Mouse (Mus musculus): ENCODE results near the gene Hnf4a. TPM values are rescaled to one million over a fixed set of nuclear protein-coding genes. Genes with fewer than 3 reads are reported as not detected.
"Not testable (repeated sequence)": the region's sequence is repeated elsewhere in the genome, so short reads cannot be mapped to it uniquely, and the experiment has no call there.

The Hnf4a gene
- polyA plus RNA-seq (2012), result 0.01 and 0.06 TPM in 2 replicates

GRCm38 (mm10) chr2:163506300-163507004 lies at the start of gene Hnf4a:
Hnf4a (plus strand) TSS chr2:163506808.
- Histone ChIP-seq H3K36me3 (ENCODE audit: control insufficient read depth) (no peaks in the 10 kb centered on the region), H3K4me3 (replicated peaks) (peak within 1 kb of the TSS; percentile 46), H3K4me1 (ENCODE audit: control insufficient read depth) (no peaks in the 10 kb centered on the region), H3K27me3 (ENCODE audit: control insufficient read depth) (no peaks in the 10 kb centered on the region), H3K9me3 (ENCODE audit: control insufficient read depth, low read length) (no peaks in the 10 kb centered on the region)
- TF ChIP-seq GATA1 (IDR thresholded peaks at IDR 0.05; ENCODE audit: low read length), result no peak
- no peak for TF ChIP-seq TAL1 (IDR thresholded peaks at IDR 0.05; ENCODE audit: low read length)

- H3K4me3 ChIP-seq (replicated peaks), result no peak overlapping the region
- TF ChIP-seq GATA1 (IDR thresholded peaks at IDR 0.05; ENCODE audit: low read length) (no peak), TAL1 (IDR thresholded peaks at IDR 0.05; ENCODE audit: low read length) (no peak)
- H3K36me3 ChIP-seq (ENCODE audit: control insufficient read depth), result no peaks in the 10 kb centered on the region
- no peaks in the 10 kb centered on the region for H3K9me3 ChIP-seq (ENCODE audit: control insufficient read depth, low read length)
- peaks cover 20% of the 10 kb centered on the region for H3K27me3 ChIP-seq (ENCODE audit: control insufficient read depth)
- H3K4me1 ChIP-seq (ENCODE audit: control insufficient read depth), result peaks cover 2% of the 10 kb centered on the region; the same call in 1 of the 2 replicates
Observed at GRCm38 (mm10) chr2:163458539-163459265, 47.9 kb upstream of the Hnf4a start.

- TF ChIP-seq TAL1 (IDR thresholded peaks at IDR 0.05; ENCODE audit: low read length) (no peak), GATA1 (IDR thresholded peaks at IDR 0.05; ENCODE audit: low read length) (no peak)
- peaks cover 2% of the 10 kb centered on the region; the same call in 1 of the 2 replicates for H3K4me1 ChIP-seq (ENCODE audit: control insufficient read depth)
- H3K4me3 ChIP-seq (replicated peaks), result no peak overlapping the region
- no peaks in the 10 kb centered on the region for H3K36me3 ChIP-seq (ENCODE audit: control insufficient read depth)
- peaks cover 20% of the 10 kb centered on the region for H3K27me3 ChIP-seq (ENCODE audit: control insufficient read depth)
- H3K9me3 ChIP-seq (ENCODE audit: control insufficient read depth, low read length), result no peaks in the 10 kb centered on the region
Observed at GRCm38 (mm10) chr2:163459380-163459779, 47.2 kb upstream of the Hnf4a start.

- Histone ChIP-seq H3K4me1 (ENCODE audit: control insufficient read depth) (peaks cover 2% of the 10 kb centered on the region; the same call in 1 of the 2 replicates), H3K9me3 (ENCODE audit: control insufficient read depth, low read length) (no peaks in the 10 kb centered on the region), H3K36me3 (ENCODE audit: control insufficient read depth) (peaks cover 2% of the 10 kb centered on the region; the same call in 1 of the 2 replicates), H3K4me3 (replicated peaks) (no peak overlapping the region), H3K27me3 (ENCODE audit: control insufficient read depth) (peaks cover 20% of the 10 kb centered on the region)
- TF ChIP-seq TAL1 (IDR thresholded peaks at IDR 0.05; ENCODE audit: low read length), result no peak
- TF ChIP-seq GATA1 (IDR thresholded peaks at IDR 0.05; ENCODE audit: low read length), result no peak
Observed at GRCm38 (mm10) chr2:163460622-163461021, 46.0 kb upstream of the Hnf4a start.

GRCm38 (mm10) chr2:163461307-163461706 lies 45.3 kb upstream of the Hnf4a start:
- H3K27me3 ChIP-seq (ENCODE audit: control insufficient read depth), result peaks cover 20% of the 10 kb centered on the region
- H3K9me3 ChIP-seq (ENCODE audit: control insufficient read depth, low read length); H3K36me3 ChIP-seq (ENCODE audit: control insufficient read depth); H3K4me3 ChIP-seq (replicated peaks); H3K4me1 ChIP-seq (ENCODE audit: control insufficient read depth): not testable (repeated sequence)

- peaks cover 12% of the 10 kb centered on the region for H3K36me3 ChIP-seq (ENCODE audit: control insufficient read depth)
- peaks cover 2% of the 10 kb centered on the region for H3K4me1 ChIP-seq (ENCODE audit: control insufficient read depth)
- H3K27me3 ChIP-seq (ENCODE audit: control insufficient read depth), result peaks cover 20% of the 10 kb centered on the region
- no peaks in the 10 kb centered on the region for H3K9me3 ChIP-seq (ENCODE audit: control insufficient read depth, low read length)
- TF ChIP-seq TAL1 (IDR thresholded peaks at IDR 0.05; ENCODE audit: low read length) (no peak), GATA1 (IDR thresholded peaks at IDR 0.05; ENCODE audit: low read length) (no peak)
- no peak overlapping the region for H3K4me3 ChIP-seq (replicated peaks)
Observed at GRCm38 (mm10) chr2:163462386-163462785, 44.2 kb upstream of the Hnf4a start.

- TF ChIP-seq GATA1 (IDR thresholded peaks at IDR 0.05; ENCODE audit: low read length), result no peak
- Histone ChIP-seq H3K27me3 (ENCODE audit: control insufficient read depth) (peaks cover 20% of the 10 kb centered on the region), H3K36me3 (ENCODE audit: control insufficient read depth) (peaks cover 15% of the 10 kb centered on the region), H3K9me3 (ENCODE audit: control insufficient read depth, low read length) (no peaks in the 10 kb centered on the region), H3K4me3 (replicated peaks) (no peak overlapping the region), H3K4me1 (ENCODE audit: control insufficient read depth) (peaks cover 2% of the 10 kb centered on the region)
Observed at GRCm38 (mm10) chr2:163462801-163463200, 43.8 kb upstream of the Hnf4a start.

GRCm38 (mm10) chr2:163463251-163463769 lies 43.3 kb upstream of the Hnf4a start:
- Histone ChIP-seq H3K9me3 (ENCODE audit: control insufficient read depth, low read length) (no peaks in the 10 kb centered on the region), H3K36me3 (ENCODE audit: control insufficient read depth) (peaks cover 19% of the 10 kb centered on the region), H3K4me3 (replicated peaks) (no peak overlapping the region), H3K27me3 (ENCODE audit: control insufficient read depth) (peaks cover 16% of the 10 kb centered on the region), H3K4me1 (ENCODE audit: control insufficient read depth) (peaks cover 2% of the 10 kb centered on the region)
- no peak for TF ChIP-seq TAL1 (IDR thresholded peaks at IDR 0.05; ENCODE audit: low read length)
- no peak for TF ChIP-seq GATA1 (IDR thresholded peaks at IDR 0.05; ENCODE audit: low read length)

GRCm38 (mm10) chr2:163463998-163464397 lies 42.6 kb upstream of the Hnf4a start:
- peaks cover 2% of the 10 kb centered on the region for H3K4me1 ChIP-seq (ENCODE audit: control insufficient read depth)
- peaks cover 25% of the 10 kb centered on the region for H3K36me3 ChIP-seq (ENCODE audit: control insufficient read depth)
- H3K4me3 ChIP-seq (replicated peaks), result no peak overlapping the region
- H3K9me3 ChIP-seq (ENCODE audit: control insufficient read depth, low read length), result no peaks in the 10 kb centered on the region
- no peak for TF ChIP-seq TAL1 (IDR thresholded peaks at IDR 0.05; ENCODE audit: low read length)
- peaks cover 9% of the 10 kb centered on the region for H3K27me3 ChIP-seq (ENCODE audit: control insufficient read depth)
